Mouse (Mus musculus): ENCODE measurements around the gene Itga3. TPM values are rescaled to one million over a fixed set of nuclear protein-coding genes. Genes with fewer than 3 reads are reported as not detected.

Itga3 gene
- total RNA-seq, 2 experiments from 2014 or later = 8.6 to 10.1 TPM

DNA sequence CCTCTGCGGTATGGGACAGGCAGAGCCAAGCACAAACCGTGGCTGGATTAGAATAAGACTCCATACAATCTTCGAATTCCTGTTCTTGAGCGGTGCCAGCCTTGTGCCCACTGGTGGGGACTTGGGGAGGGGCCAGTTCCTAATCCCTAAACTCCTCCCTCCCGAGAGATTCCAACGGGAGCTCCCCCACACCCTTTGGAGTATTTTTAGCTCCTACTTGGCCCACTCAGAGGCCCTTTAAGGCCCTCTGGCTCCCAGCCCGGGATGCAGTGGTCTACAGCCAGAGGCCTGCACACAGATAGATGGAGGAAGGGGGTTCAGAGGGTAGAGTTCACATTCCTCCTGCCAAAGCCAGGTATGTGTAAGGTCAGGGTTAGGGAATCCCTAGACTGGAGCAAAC, 5.3 kb downstream of the Itga3 start:
- DNase-seq = peak; percentile 54 to 60

DNA sequence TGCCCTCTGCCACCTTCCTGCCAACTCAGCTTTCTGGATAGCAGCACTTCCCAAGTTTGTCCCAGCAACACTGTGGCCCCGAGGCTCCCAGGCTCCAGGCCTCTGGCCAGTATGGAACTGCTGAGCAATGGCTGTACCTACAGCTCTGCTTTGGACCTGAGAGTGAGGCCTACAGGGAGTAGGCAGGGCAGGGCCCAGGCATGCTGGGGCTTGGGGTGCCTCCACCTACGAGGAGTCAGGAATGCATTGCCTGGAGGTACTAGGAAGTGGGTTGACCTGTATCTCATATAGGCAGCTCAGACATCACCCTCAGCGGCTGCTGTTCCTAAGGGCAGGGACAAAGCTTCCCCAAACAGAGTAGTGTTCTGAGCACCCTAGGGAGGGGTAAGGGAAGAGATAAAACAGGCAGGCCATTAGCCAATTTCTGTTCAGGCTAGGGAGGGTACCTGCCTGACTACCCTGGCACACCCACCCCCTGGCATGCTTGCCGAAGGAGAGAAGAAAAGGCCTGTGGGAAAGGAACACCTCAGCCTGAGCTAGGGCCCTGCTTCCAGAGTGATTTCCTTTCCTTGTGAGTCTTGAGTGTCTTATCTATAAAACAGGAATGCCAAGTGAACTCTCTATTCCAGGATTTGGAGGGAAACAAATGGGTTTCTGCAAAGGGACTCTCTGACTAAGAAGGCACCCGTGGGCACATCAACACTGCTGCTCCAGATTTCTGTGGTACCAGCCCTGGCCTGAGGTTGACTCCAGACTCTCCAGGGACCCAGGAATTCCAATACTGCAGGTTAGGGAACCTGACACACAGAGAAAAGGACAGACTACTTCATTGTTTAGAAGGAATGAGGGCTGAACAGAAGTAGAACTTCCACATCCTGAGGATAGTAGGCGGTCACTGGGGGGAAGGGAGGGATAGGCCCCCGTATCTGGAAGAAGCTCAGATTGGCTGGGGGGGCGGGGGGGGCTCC, 6.2 kb downstream of the Itga3 start:
- no peak for DNase-seq

GRCm38 (mm10) chr11:95069226-95069957, 7.2 kb downstream of the Itga3 start:
- DNase-seq = no peak

GRCm38 (mm10) chr11:95056768-95057501, 19.7 kb downstream of the Itga3 start:
- DNase-seq = no peak

DNA sequence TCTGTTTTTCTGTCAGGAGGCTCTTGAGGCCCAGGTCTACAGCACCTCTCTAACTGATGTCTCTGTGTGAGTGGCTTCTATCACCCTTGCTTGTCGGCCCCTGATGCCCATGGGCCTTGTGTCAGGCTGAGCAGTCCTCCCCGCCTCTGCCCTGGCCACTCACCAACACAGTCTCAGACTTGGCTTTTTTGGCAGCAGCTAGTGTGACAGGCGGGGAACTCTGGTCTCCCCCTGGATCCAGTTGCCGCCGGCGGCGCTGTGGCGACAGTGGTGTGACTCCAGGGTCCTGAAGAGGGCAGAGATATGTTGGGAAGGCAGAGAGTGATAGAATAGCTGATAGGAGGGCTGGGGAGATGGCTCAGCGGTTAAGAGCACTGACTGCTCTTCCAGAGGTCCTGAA, 23.5 kb downstream of the Itga3 start:
- DNase-seq = no peak

DNA sequence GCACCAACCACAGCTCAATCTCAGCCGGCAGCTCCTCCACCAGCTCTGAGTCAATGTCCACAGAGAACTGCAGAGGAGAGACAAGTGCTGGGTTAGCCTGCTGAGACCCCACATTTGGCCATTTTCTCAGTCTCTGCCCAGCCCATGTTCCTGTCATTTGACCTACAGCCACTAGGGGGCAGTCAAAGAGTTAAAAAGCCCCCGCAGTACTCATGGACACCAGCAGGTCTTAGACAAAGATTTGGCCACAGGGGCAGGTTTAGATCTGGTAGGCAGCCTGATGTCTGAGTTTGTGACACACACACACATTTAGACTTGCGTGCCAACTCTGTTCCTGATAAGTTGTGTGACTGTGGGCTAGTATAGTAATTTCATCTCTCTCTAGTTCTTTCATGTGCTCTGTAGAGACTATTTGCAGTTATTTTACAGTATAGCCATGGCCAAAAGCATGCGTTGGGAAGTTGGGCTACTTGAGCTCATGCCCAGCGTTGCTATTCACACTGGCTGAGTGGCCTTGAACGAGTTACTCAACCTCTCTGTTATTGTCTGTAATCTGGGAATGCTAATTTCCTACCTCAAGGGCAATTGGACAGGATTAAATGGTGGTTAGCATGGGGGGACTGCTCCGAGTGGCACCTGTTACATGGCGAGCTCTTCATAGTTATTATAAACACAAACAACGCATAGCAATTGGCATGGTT, 29.5 kb downstream of the Itga3 start:
- peak; percentile 56 to 77 for DNase-seq

DNA sequence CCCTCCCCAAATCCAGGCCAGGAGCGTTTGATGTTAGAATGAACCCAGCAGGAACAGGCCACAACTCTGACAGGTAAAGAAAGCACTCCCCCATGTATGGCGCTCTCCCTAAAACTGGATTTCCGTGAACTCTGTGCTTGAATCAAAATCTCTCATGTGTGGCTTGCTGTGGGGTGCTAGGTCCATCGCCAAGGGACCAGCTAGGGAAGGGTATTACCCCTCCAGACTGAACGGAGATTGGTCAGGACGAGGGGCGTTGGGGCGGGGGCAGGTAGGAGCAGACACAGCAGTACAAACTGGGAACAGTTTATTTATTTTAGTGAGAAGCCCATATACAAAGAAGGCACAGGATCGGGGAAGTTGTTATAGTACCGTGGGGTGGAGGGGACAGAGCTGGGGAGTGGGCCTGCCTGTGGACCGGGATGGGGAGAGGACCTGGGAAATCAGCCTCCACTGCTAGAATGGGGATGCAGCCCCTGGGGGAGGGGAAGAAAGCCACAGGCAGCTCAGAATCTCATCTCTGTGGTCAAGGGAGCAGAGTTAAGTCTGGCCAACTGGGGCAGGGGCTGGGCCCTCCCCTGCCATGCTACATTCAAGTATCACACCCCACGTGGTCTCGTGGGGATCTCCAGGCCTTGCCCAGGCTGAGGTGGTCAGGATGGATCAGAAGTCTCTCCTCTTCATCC, 32.3 kb downstream of the Itga3 start:
- no peak for DNase-seq

DNA sequence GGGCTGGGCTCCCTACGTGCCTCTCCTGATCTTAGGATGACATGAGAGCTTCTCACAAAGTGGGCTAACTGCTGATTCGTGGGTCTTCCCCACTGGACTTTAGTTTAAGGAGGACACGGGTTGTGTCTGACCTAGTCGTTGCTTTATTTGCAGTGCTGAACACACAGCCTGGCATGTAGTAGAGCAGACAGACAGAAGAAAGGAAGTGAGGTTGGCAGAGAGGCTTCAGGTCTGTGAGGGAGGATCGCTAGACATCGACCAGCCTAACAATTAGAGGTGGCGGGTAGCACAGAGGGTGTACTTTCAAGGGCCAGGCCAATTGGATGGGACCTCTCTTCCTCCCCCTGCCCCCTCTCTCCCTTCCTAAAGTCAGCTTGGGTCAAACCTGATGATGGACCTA, 33.0 kb downstream of the Itga3 start:
- no peak for DNase-seq

GRCm38 (mm10) chr11:95043060-95043459, 33.5 kb downstream of the Itga3 start:
- no peak for DNase-seq

- DNase-seq = peak; percentile 90 to 93
Observed at GRCm38 (mm10) chr11:95042096-95042495, 34.5 kb downstream of the Itga3 start.

- DNase-seq = peak; percentile 96 to 99
Observed at GRCm38 (mm10) chr11:95041139-95041609, 35.4 kb downstream of the Itga3 start, which contains the start of gene Pdk2. Gene Pdk2, minus strand, starts transcription at chr11:95041354.

- DNase-seq = peak; percentile 85 to 89
Observed at GRCm38 (mm10) chr11:95040491-95041138, 36.0 kb downstream of the Itga3 start.

GRCm38 (mm10) chr11:95039766-95040165, 36.8 kb downstream of the Itga3 start:
- no peak for DNase-seq

GRCm38 (mm10) chr11:95038818-95039655, 37.6 kb downstream of the Itga3 start:
- DNase-seq = peak in 1 of 2 experiments; percentile 58

- DNase-seq = no peak
Observed at GRCm38 (mm10) chr11:95038156-95038817, 38.3 kb downstream of the Itga3 start.

DNA sequence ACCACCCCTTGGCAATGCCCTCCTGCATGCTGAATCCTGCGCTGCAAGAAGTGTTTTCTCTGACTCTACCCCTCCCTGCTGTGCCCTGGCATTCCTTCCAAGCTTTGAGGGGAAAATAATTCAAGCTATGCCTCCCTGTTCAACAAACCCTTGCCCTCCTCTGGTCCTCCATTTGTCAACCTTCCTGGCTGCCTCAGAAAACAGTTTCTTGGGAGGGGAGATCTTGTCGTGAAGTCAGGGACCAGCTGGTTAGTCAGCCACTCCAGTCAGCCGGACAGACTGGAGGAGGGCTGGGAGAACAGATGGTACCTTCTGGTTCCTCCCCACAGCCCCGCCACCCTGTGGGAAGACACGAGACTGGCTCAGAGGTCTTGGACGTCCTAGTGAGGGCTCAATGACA, 39.3 kb downstream of the Itga3 start:
- no peak for DNase-seq

DNA sequence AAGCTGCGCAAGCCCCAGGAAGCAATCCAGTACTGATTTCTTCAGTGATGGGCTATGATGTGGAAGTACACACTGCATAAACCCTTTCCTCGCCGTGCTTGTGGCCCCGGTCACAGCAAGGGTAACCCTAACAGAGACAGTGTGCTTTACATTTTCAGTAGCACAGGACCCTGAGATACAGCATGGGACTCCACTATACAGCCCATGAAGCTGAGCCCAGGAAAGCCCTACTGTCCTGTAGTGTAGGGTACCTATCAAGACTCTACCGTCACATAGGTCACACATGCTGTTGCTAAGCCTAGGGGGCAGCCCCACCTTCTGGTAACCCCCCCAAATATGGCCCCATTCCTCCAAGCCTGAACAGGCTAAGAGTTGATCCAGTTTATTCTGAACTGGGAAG, 40.1 kb downstream of the Itga3 start:
- no peak for DNase-seq

DNA sequence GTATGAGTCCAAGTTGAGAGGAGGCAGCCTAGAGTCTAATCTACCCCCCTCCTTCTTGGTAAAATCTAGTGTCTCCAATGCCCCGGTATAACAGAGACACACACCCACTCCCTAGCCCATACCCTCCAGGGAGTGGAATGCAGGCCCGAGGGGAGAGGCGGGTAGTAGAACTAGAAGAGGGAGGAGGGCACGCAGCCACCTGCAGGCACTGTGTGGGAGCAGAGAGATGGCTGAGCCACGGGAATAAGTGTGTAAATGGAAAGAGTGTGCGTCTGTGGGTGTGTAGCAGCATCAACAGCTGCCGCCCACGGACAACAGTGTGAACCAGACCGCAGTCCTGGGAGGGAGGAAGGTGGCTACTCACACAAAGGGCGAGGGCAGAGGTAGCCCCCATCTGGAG, 41.7 kb downstream of the Itga3 start:
- DNase-seq = no peak

DNA sequence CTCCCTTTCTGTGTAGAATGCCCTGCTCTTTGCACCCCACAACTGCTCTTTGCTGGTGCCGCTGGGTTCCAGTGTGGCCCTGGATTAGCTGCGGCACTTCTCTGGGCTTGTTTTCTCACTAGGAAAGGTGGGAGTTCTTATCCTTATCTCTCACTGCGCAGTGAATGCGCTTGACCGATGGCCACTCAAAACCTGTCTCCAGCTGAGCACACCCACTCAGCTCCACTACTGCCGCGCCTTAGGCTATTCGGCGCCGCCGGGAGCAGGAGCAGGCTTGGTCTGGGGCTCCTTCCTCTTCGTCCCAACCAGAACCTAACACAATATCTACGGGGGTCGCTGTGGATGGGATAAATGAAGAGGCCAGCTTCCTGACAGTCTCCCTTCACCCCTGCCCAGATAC, 43.0 kb downstream of the Itga3 start:
- no peak for DNase-seq
